ENCODE assay signal across 9 mouse cellular contexts in the genomic region with DNA sequence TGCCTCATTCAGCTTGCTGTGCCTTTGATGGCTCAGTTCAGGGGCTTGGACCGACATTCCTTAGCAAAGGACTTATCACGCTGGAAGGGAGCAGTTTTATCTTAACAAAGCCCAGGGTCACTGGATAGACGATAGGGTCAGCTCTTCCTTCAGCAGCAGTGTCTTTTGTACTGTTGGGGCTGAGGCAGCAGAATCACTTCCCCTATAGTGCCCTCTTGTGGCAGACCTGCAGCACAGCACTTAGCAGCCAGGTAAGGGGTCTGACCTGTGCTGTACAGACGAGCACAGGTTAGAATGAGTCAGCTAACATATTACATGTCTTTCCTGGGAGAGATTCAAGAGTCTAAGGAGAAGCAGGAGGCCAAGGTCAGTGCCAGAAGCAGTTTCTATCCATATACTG. TPM values are rescaled to one million over a fixed set of nuclear protein-coding genes. Genes with fewer than 3 reads are reported as not detected.
A peak's percentile ranks its signal among the peaks of the same experiment; 100 is the strongest.
DNase-seq lines count a peak whose midpoint lies in the region; ATAC-seq and TF ChIP-seq lines count a peak whose summit lies in the region.
"Had no signal": no experiment of that assay in that cellular context is flagged by ENCODE, and none has a peak within 500 bp of the region (broad histone marks: within the 10 kb centered on the region; RNA-seq: fewer than 3 reads in every experiment).

No protein-coding gene starts in this region.

- no peaks in the 10 kb centered on the region for H3K27me3 ChIP-seq in Patski
- no peaks in the 10 kb centered on the region for H3K27me3 ChIP-seq in embryonic facial prominence, embryonic 12.5 days
- H3K27me3 ChIP-seq in intestine, embryonic 16.5 days (replicated peaks; ENCODE audit: control insufficient read depth, insufficient read depth, low read length) = no peaks in the 10 kb centered on the region

- CTCF ChIA-PET in Patski (lab: Charles Lee) = interaction anchor here (0.6 to 2.6 kb wide), 17 partner anchors 8 to 197 kb away, joined by 3 to 12 read pairs (median 3); a partner anchor contains a TSS

- no peaks in the 10 kb centered on the region for H3K4me1 ChIP-seq in embryonic facial prominence, embryonic 12.5 days
- H3K4me1 ChIP-seq in intestine, embryonic 16.5 days (ENCODE audit: control insufficient read depth, insufficient read depth, low read length) = no peaks in the 10 kb centered on the region

- POLR2A ChIA-PET in Patski (lab: Charles Lee) = interaction anchor here (0.6 kb wide), 1 partner anchor 17 kb away, joined by 3 read pairs; no protein-coding TSS in a partner anchor

- peak; percentile 90 for TF ChIP-seq CTCF in Patski (IDR thresholded peaks at IDR 0.05)

- no peak overlapping the region for H3K27ac ChIP-seq in embryonic facial prominence, embryonic 12.5 days
- H3K27ac ChIP-seq in intestine, embryonic 16.5 days (ENCODE audit: low read length) = no peak overlapping the region

- peak; percentile 20 for DNase-seq in left cerebral cortex, postnatal 4 days
- DNase-seq in left cerebral cortex, adult 8-10 months (ENCODE audit: low spot score in 2 of 2) = no peak
- DNase-seq in Patski (ENCODE audit: low read depth, low spot score) = no peak
- DNase-seq in spleen, postnatal 10 days (ENCODE audit: low spot score in 2 of 2) = peak; percentile 38 to 53
- no peak for DNase-seq in gastrocnemius, postnatal 14 days

- in situ Hi-C loops in Patski (cut with MboI; ENCODE audit: low pct_unique_long_range_greater_than_20kb) = no loop called here

- no peak overlapping the region for H3K9ac ChIP-seq in embryonic facial prominence, embryonic 12.5 days
- no peak overlapping the region for H3K9ac ChIP-seq in intestine, embryonic 16.5 days (ENCODE audit: low read depth, low read length)

- peak; percentile 65 for ATAC-seq in Patski
- ATAC-seq in embryonic facial prominence, embryonic 12.5 days (ENCODE audit: insufficient number of reproducible peaks, insufficient read depth, low FRiP score, low TSS enrichment) = peak; percentile 72; the same call in 1 of the 2 replicates
- peak; percentile 77 for ATAC-seq in intestine, embryonic 16.5 days
- ATAC-seq in megakaryocyte-erythroid progenitor cell, adult 5-6 weeks (replicated peaks; ENCODE audit: low FRiP score, low TSS enrichment, poor library complexity, severe bottlenecking) = peak; percentile 84

- H3K4me3 ChIP-seq in embryonic facial prominence, embryonic 12.5 days = no peak overlapping the region
- H3K4me3 ChIP-seq in intestine, embryonic 16.5 days (ENCODE audit: low read length) = no peak overlapping the region

- WGBS in embryonic facial prominence, embryonic 12.5 days = 8% methylated on average over 4 of the region's 4 CpGs
- 7% methylated on average over 4 of the region's 4 CpGs for whole genome bisulfite sequencing in intestine, embryonic 16.5 days

- intact Hi-C loops in left cerebral cortex, postnatal 4 days (cut with DNase I) = loop anchor here (5.0 kb wide), 1 partner anchor 170 kb away; no protein-coding TSS in a partner anchor
- intact Hi-C loops in gastrocnemius, postnatal 14 days (cut with DNase I; ENCODE audit: low total_unique reads) = no loop called here

- H3K9me3 ChIP-seq in embryonic facial prominence, embryonic 12.5 days = no peaks in the 10 kb centered on the region
- no peaks in the 10 kb centered on the region for H3K9me3 ChIP-seq in intestine, embryonic 16.5 days (ENCODE audit: control insufficient read depth, low read length)

- H3K36me3 ChIP-seq in embryonic facial prominence, embryonic 12.5 days = peaks cover 44% of the 10 kb centered on the region
- H3K36me3 ChIP-seq in intestine, embryonic 16.5 days (ENCODE audit: control insufficient read depth, insufficient read depth, low read length) = peaks cover 11% of the 10 kb centered on the region

- H3K4me2 ChIP-seq in embryonic facial prominence, embryonic 12.5 days (replicated peaks) = no peak overlapping the region
- H3K4me2 ChIP-seq in intestine, embryonic 16.5 days (ENCODE audit: low read depth, low read length) = no peak overlapping the region

RNA-seq across cellular contexts. Expression of a gene that starts 19.8 kb away (rescaled TPM):
- 1 to 10 TPM in 1 of 2 experiments, under 1 TPM in 1; 0.87 to 1.9 TPM for total RNA-seq in left cerebral cortex, postnatal 4 days (2021)
- total RNA-seq in left cerebral cortex, adult 8-10 months (2022) = 1 to 10 TPM; 1.0 to 3.1 (median 1.7) TPM
- 0.14 TPM for polyA plus RNA-seq in Patski (2021)
- 0.14 and 0.17 TPM in 2 replicates for polyA plus RNA-seq in embryonic facial prominence, embryonic 12.5 days (2016; fragmentation: Nextera tagmentation; extraction: Ambion mirVana)
- polyA plus RNA-seq in intestine, embryonic 16.5 days (2015; fragmentation: Nextera tagmentation; extraction: Ambion mirVana) = 2.0 and 3.4 TPM in 2 replicates
- total RNA-seq in megakaryocyte-erythroid progenitor cell, adult 5-6 weeks (2014; fragmentation: Nextera tagmentation) = 0.57 TPM in 1 of 2 replicates, not detected in the other
- total RNA-seq in megakaryocyte-erythroid progenitor cell, adult 5-6 weeks (2017) = not detected in 2 replicates
- total RNA-seq in gastrocnemius, postnatal 14 days (2021) = under 1 TPM; 0.38 to 0.57 TPM
- polyA plus RNA-seq: heart, embryonic 14.5 days had no signal

RNA-seq across cellular contexts. Expression of a gene that starts 22.5 kb away (rescaled TPM):
- 10 to 100 TPM; 86.5 to 90.9 TPM for total RNA-seq in left cerebral cortex, postnatal 4 days (2021)
- total RNA-seq in left cerebral cortex, adult 8-10 months (2022) = 10 to 100 TPM; 74.4 to 82.2 (median 78.3) TPM
- 71.9 TPM for polyA plus RNA-seq in Patski (2021)
- 49.8 and 52.0 TPM in 2 replicates for polyA plus RNA-seq in embryonic facial prominence, embryonic 12.5 days (2016; fragmentation: Nextera tagmentation; extraction: Ambion mirVana)
- polyA plus RNA-seq in intestine, embryonic 16.5 days (2015; fragmentation: Nextera tagmentation; extraction: Ambion mirVana) = 29.7 and 30.9 TPM in 2 replicates
- total RNA-seq in megakaryocyte-erythroid progenitor cell, adult 5-6 weeks (2014; fragmentation: Nextera tagmentation) = 98.2 and 112 TPM in 2 replicates
- 36.3 and 39.4 TPM in 2 replicates for total RNA-seq in megakaryocyte-erythroid progenitor cell, adult 5-6 weeks (2017)
- total RNA-seq in gastrocnemius, postnatal 14 days (2021) = 10 to 100 TPM; 17.0 to 21.0 TPM

RNA-seq across cellular contexts. Expression of a gene that starts 23.4 kb away (rescaled TPM):
- total RNA-seq in left cerebral cortex, postnatal 4 days (2021) = 10 to 100 TPM; 40.8 to 42.5 TPM
- 10 to 100 TPM; 47.1 to 55.9 (median 51.2) TPM for total RNA-seq in left cerebral cortex, adult 8-10 months (2022)
- polyA plus RNA-seq in Patski (2021) = 81.9 TPM
- 57.0 and 58.8 TPM in 2 replicates for polyA plus RNA-seq in embryonic facial prominence, embryonic 12.5 days (2016; fragmentation: Nextera tagmentation; extraction: Ambion mirVana)
- 57.4 and 60.9 TPM in 2 replicates for polyA plus RNA-seq in intestine, embryonic 16.5 days (2015; fragmentation: Nextera tagmentation; extraction: Ambion mirVana)
- 71.9 and 73.0 TPM in 2 replicates for total RNA-seq in megakaryocyte-erythroid progenitor cell, adult 5-6 weeks (2014; fragmentation: Nextera tagmentation)
- 61.3 and 105 TPM in 2 replicates for total RNA-seq in megakaryocyte-erythroid progenitor cell, adult 5-6 weeks (2017)
- total RNA-seq in gastrocnemius, postnatal 14 days (2021) = 10 to 100 TPM; 38.5 to 46.6 TPM

RNA-seq across cellular contexts. Expression of a gene that starts 45.3 kb away (rescaled TPM):
- 1 to 10 TPM; 3.7 to 5.0 TPM for total RNA-seq in left cerebral cortex, postnatal 4 days (2021)
- 10 to 100 TPM; 49.9 to 67.8 (median 54.8) TPM for total RNA-seq in left cerebral cortex, adult 8-10 months (2022)
- 0.06 TPM for polyA plus RNA-seq in Patski (2021)
- 0.52 and 0.59 TPM in 2 replicates for polyA plus RNA-seq in embryonic facial prominence, embryonic 12.5 days (2016; fragmentation: Nextera tagmentation; extraction: Ambion mirVana)
- polyA plus RNA-seq in intestine, embryonic 16.5 days (2015; fragmentation: Nextera tagmentation; extraction: Ambion mirVana) = 0.18 and 0.55 TPM in 2 replicates
- not detected in 2 replicates for total RNA-seq in megakaryocyte-erythroid progenitor cell, adult 5-6 weeks (2014; fragmentation: Nextera tagmentation)
- total RNA-seq in megakaryocyte-erythroid progenitor cell, adult 5-6 weeks (2017) = not detected in 2 replicates
- total RNA-seq in gastrocnemius, postnatal 14 days (2021) = under 1 TPM; 0.35 to 0.49 TPM

RNA-seq across cellular contexts. Expression of a gene that starts 53.5 kb away (rescaled TPM):
- total RNA-seq in left cerebral cortex, postnatal 4 days (2021) = 10 to 100 TPM; 15.4 to 17.8 TPM
- total RNA-seq in left cerebral cortex, adult 8-10 months (2022) = 10 to 100 TPM; 10.9 to 13.8 (median 12.9) TPM
- polyA plus RNA-seq in Patski (2021) = 36.5 TPM
- 61.7 and 62.5 TPM in 2 replicates for polyA plus RNA-seq in embryonic facial prominence, embryonic 12.5 days (2016; fragmentation: Nextera tagmentation; extraction: Ambion mirVana)
- 25.9 and 28.4 TPM in 2 replicates for polyA plus RNA-seq in intestine, embryonic 16.5 days (2015; fragmentation: Nextera tagmentation; extraction: Ambion mirVana)
- 9.0 and 14.9 TPM in 2 replicates for total RNA-seq in megakaryocyte-erythroid progenitor cell, adult 5-6 weeks (2014; fragmentation: Nextera tagmentation)
- total RNA-seq in megakaryocyte-erythroid progenitor cell, adult 5-6 weeks (2017) = 12.2 and 19.9 TPM in 2 replicates
- total RNA-seq in gastrocnemius, postnatal 14 days (2021) = 1 to 10 TPM; 1.3 to 1.8 TPM

Comparison
In these comparisons a context has a peak if more than half of its experiments do, and no peak if none do; other contexts are left out.
1. DNase-seq: peak in left cerebral cortex, postnatal 4 days (single experiment) and spleen, postnatal 10 days (2 of 2); none in left cerebral cortex, adult 8-10 months (0 of 2), Patski (single experiment) and gastrocnemius, postnatal 14 days (single experiment).
2. Peak in every context shown above with its lines, with median percentiles within 50 percentile points of each other: ATAC-seq.